Mouse (Mus musculus) ES-Bruce4 (cell line): ENCODE results near the gene Pappa.

ENCODE experiments used
- EP300 ChIP-seq: IDR thresholded peaks from 2 replicates; pipeline ENCODE4 v1.6.1; 2011; ENCODE audit warnings: low read depth, low read length; ENCODE audit not compliant: insufficient read depth
- POLR2A ChIP-seq: IDR thresholded peaks from one replicate; pipeline ENCODE4 v1.8.1; 2011; ENCODE audit warnings: low read length; ENCODE audit not compliant: insufficient read depth

DNA sequence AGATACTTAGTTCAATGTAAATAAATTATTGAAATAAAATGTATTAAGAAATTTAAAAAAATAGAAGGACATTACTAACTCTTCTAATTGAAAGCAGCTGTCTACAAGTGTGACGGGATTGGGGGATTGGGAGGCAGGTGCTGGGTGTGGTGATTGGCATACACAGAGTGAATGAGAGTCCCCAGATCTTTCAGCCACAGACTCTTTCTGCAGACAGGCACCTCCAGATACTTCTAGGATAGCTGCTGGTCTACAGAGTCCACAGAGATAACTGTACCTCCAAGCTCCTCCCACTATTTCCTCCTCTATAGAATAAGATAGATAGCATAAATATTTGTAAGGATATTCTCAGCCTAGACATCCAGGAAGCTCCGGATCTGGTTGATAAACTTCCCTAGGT, 159.6 kb downstream of the Pappa start:
- TF ChIP-seq EP300 (no peak), POLR2A (no peak)
